Mouse (Mus musculus) intestine, embryonic 16.5 days (tissue): ENCODE measurements around the gene Gm3629. TPM values are rescaled to one million over a fixed set of nuclear protein-coding genes. Genes with fewer than 3 reads are reported as not detected.
"Not testable (repeated sequence)": the region's sequence is repeated elsewhere in the genome, so short reads cannot be mapped to it uniquely, and the experiment has no call there.

Source experiments
- ATAC-seq: fragments of 200-750 bp; cut with Nextera tagmentation; 2 replicates; pipeline ENCODE4 v1.8.0; 2017; ENCODE audit warnings: moderate TSS enrichment, moderate library complexity
- H3K27ac ChIP-seq: fragments of 300-500 bp; sonication (generic); 2 replicates; pipeline ENCODE4 v1.5.1; 2014; ENCODE audit warnings: mild to moderate bottlenecking, low read length
- H3K27me3 ChIP-seq: fragments of 300-500 bp; sonication (generic); replicated peaks from 2 replicates; pipeline ENCODE4 v1.6.1; 2014; ENCODE audit warnings: low read length, control low read depth, mixed read lengths; ENCODE audit not compliant: control insufficient read depth, insufficient read depth
- H3K36me3 ChIP-seq: fragments of 300-500 bp; sonication (generic); 2 replicates; pipeline ENCODE4 v1.6.1; 2014; ENCODE audit warnings: low read length, control low read depth; ENCODE audit not compliant: control insufficient read depth, insufficient read depth
- H3K4me1 ChIP-seq: fragments of 300-500 bp; sonication (generic); 2 replicates; pipeline ENCODE4 v1.6.1; 2014; ENCODE audit warnings: low read length, control low read depth, mixed read lengths; ENCODE audit not compliant: control insufficient read depth, insufficient read depth
- H3K4me2 ChIP-seq: fragments of 300-500 bp; sonication (generic); 2 replicates; pipeline ENCODE4 v1.6.1; 2014; ENCODE audit warnings: low read depth, low read length, control low read depth
- H3K4me3 ChIP-seq: fragments of 300-500 bp; sonication (generic); 2 replicates; pipeline ENCODE4 v1.5.1; 2014; ENCODE audit warnings: mild to moderate bottlenecking, low read length
- H3K9ac ChIP-seq: fragments of 300-500 bp; sonication (generic); 2 replicates; pipeline ENCODE4 v1.6.1; 2014; ENCODE audit warnings: low read depth, low read length
- H3K9me3 ChIP-seq: fragments of 300-500 bp; sonication (generic); 2 replicates; pipeline ENCODE4 v1.6.1; 2016; ENCODE audit warnings: low read length, control low read depth; ENCODE audit not compliant: control insufficient read depth
- WGBS: fragments of 180-500 bp; shearing (Covaris S2); extraction: QIAGEN DNeasy Blood & Tissue Kit; methylation state at CpG from one replicate; pipeline ENCODE4 v1.1.7; 2014; 5-methylcytosine and 5-hydroxymethylcytosine counted together
- polyA plus RNA-seq: library from polyadenylated mRNA; unstranded; fragments of >200 nt; fragmentation: Nextera tagmentation; extraction: Ambion mirVana; gene quantifications from 2 replicates; pipeline ENCODE4 v1.2.1, GENCODE M21; 2015

Gene Gm3629
- 0.12 TPM in 2 replicates for polyA plus RNA-seq

DNA sequence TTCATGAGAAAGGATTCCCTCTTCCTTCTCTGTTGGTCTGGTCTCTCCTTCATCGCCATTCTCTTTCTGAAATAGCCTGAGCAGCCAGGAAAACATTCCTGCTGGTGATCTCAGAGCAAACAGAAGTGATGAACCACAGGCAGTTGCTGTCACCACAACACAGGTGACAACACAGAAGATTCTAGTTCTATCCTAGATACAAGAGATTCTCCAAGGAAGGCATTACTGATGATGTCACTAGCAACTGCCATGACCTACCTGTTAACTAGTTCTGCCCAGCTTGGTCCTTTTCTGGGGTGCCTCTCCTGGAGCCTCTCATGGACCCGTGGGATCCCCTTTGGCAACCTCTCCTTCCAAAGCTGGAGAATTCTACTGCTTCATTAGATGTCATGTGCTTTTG, at the start of gene Gm3629:
Gm3629 (minus strand) TSS at position 101 of the 400 bp plus-strand sequence.
- not testable (repeated sequence) for H3K36me3 ChIP-seq, H3K4me1 ChIP-seq, H3K9ac ChIP-seq, H3K27ac ChIP-seq, ATAC-seq, H3K9me3 ChIP-seq, H3K27me3 ChIP-seq, H3K4me2 ChIP-seq, H3K4me3 ChIP-seq
- WGBS, result 31% methylated on average over 1 of the region's 2 CpGs

DNA sequence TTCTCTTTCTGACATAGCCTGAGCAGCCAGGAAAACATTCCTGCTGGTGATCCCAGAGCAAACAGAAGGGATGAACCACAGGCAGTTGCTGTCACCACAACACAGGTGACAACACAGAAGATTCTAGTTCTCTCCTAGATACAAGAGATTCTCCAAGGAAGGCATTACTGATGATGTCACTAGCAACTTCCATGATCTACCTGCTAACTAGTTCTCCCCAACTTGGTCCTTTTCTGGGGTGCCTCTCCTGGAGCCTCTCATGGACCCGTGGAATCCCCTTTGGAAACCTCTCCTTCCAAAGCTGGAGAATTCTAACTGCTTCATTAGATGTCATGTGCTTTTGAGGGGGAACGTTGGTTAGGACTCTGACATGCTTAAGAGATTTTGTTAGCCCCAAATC, 31.9 kb upstream of the Gm3629 start, which contains the start of gene Gm3460:
Gm3460 (minus strand) TSS at position 101 of the 400 bp plus-strand sequence.
- H3K36me3 ChIP-seq, H3K9ac ChIP-seq, H3K4me2 ChIP-seq, H3K27ac ChIP-seq, H3K4me1 ChIP-seq, ATAC-seq, H3K27me3 ChIP-seq, H3K9me3 ChIP-seq, H3K4me3 ChIP-seq: not testable (repeated sequence)
- 54% methylated on average over 1 of the region's 2 CpGs for WGBS

DNA sequence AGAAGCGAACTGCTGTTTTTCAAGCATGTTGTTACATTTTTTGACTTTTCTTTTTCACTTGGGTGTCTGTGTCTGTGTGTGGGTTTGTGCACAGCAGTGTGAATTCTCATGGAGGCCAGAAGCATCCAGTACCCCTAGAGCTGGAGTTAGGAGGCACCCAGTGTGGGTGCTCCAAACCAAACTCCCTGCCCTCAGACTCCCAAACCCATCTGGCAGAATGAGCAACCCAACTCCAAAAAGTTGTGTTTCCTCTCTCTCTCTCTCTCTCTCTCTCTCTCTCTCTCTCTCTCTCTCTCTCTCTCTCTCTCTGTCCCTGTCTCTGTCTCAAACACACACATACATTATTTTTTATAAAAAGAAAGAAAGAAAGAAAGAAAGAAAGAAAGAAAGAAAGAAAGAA, 16.0 kb upstream of the Gm3629 start:
- H3K27me3 ChIP-seq, H3K36me3 ChIP-seq, H3K4me3 ChIP-seq, ATAC-seq, H3K27ac ChIP-seq, H3K4me2 ChIP-seq, H3K4me1 ChIP-seq, H3K9me3 ChIP-seq, H3K9ac ChIP-seq: not testable (repeated sequence)
- no CpG with 5 or more reads among the region's 1 CpGs for whole genome bisulfite sequencing

DNA sequence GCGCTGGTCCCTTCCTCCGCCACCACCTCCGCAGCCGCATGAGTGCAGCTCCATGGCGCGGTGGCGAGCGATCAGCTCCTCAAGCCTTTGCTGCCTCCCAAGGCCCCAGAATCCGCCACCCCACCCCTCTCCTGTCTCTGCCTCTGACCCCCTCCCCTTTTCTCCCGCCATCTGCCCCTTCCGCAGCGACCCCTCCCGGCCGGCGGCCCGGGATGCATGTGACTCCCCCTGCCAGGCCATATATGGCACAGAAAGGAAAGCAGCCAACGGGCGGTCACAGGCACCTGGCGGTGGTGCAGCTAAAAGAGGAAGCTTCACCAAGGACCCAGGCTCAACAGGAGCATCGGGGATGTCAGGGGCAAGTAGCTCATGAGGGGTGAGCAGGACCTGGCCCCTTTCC, 14.6 kb upstream of the Gm3629 start:
- H3K4me2 ChIP-seq, result peak overlapping the region; percentile 57
- not testable (repeated sequence) for H3K4me1 ChIP-seq, H3K9me3 ChIP-seq, H3K36me3 ChIP-seq, ATAC-seq, H3K27me3 ChIP-seq, H3K27ac ChIP-seq
- H3K9ac ChIP-seq, result peak overlapping the region; percentile 54
- peak overlapping the region; percentile 35 for H3K4me3 ChIP-seq
- 3% methylated on average over 13 of the region's 20 CpGs for WGBS

DNA sequence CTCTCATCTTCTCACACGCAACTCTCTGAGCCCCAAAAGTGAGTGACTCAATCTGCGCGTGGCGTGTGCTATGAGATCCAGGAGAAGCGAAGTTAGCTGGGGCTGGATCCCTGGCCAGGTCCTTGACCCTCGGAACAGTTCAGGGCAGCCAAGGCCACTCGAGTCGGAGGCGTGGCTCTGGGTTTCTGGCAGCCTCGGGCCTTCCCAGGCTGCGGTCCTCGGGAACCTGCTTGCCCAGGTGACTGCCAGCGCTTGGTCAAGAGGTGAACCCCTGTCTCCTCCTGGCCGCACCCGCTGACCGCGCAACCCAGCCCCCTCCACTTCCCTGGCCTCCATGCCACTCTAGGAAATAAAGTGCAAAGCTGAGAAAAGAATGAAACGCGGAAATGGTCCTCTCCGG, 14.1 kb upstream of the Gm3629 start:
- Histone ChIP-seq H3K9ac (peak overlapping the region; percentile 54; the same call in 1 of the 2 replicates), H3K4me3 (peak overlapping the region; percentile 35), H3K4me2 (peak overlapping the region; percentile 57)
- not testable (repeated sequence) for H3K27ac ChIP-seq, H3K27me3 ChIP-seq, ATAC-seq, H3K9me3 ChIP-seq, H3K36me3 ChIP-seq, H3K4me1 ChIP-seq
- 10% methylated on average over 18 of the region's 20 CpGs for WGBS

DNA sequence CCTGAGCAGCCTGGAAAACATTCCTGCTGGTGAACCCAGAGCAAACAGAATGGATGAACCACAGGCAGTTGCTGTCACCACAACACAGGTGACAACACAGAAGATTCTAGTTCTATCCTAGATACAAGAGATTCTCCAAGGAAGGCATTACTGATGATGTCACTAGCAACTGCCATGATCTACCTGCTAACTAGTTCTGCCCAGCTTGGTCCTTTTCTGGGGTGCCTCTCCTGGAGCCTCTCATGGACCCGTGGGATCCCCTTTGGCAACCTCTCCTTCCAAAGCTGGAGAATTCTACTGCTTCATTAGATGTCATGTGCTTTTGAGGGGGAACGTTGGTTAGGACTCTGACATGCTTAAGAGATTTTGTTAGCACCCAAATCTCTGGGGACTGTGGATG, 53.2 kb downstream of the Gm3629 start, which contains the start of gene Gm8356:
Gm8356 (minus strand) TSS at position 101 of the 400 bp plus-strand sequence.
- H3K36me3 ChIP-seq, H3K27me3 ChIP-seq, H3K4me1 ChIP-seq, ATAC-seq, H3K4me2 ChIP-seq, H3K27ac ChIP-seq, H3K4me3 ChIP-seq, H3K9me3 ChIP-seq, H3K9ac ChIP-seq: not testable (repeated sequence)
- WGBS, result 78% methylated on average over 1 of the region's 2 CpGs

Other genes with a start within 250 kb of the Gm3629 start
- gene Gm3618, start 246.9 kb downstream of the Gm3629 start, polyA plus RNA-seq, result not detected in 2 replicates
- gene Gm16440, start 200.3 kb downstream of the Gm3629 start, polyA plus RNA-seq, result not detected in 2 replicates
- gene Gm3591, start 178.1 kb downstream of the Gm3629 start, polyA plus RNA-seq, result 0.48 and 0.64 TPM in 2 replicates
- not detected in 2 replicates for gene Gm3594, start 146.0 kb downstream of the Gm3629 start, polyA plus RNA-seq
- not detected in 2 replicates for gene Gm8356, start 53.3 kb downstream of the Gm3629 start, polyA plus RNA-seq
- gene Gm3460, start 31.8 kb upstream of the Gm3629 start, polyA plus RNA-seq, result not detected in 2 replicates
- not detected in 2 replicates for gene Gm10251, start 93.6 kb upstream of the Gm3629 start, polyA plus RNA-seq
- gene Gm8050, start 129.6 kb upstream of the Gm3629 start, polyA plus RNA-seq, result not detected in 2 replicates
- 1.8 and 2.2 TPM in 2 replicates for gene Gm3636, start 151.7 kb upstream of the Gm3629 start, polyA plus RNA-seq
- not detected in 2 replicates for gene Gm8362, start 183.8 kb upstream of the Gm3629 start, polyA plus RNA-seq
- gene Gm3642, start 249.7 kb upstream of the Gm3629 start, polyA plus RNA-seq, result not detected in 2 replicates